Mouse (Mus musculus): ENCODE data around the gene Rab20. TPM values are rescaled to one million over a fixed set of nuclear protein-coding genes. Genes with fewer than 3 reads are reported as not detected.

The Rab20 gene
- polyA plus RNA-seq, 1 experiment from 2014 or later, result 8.7 TPM

DNA sequence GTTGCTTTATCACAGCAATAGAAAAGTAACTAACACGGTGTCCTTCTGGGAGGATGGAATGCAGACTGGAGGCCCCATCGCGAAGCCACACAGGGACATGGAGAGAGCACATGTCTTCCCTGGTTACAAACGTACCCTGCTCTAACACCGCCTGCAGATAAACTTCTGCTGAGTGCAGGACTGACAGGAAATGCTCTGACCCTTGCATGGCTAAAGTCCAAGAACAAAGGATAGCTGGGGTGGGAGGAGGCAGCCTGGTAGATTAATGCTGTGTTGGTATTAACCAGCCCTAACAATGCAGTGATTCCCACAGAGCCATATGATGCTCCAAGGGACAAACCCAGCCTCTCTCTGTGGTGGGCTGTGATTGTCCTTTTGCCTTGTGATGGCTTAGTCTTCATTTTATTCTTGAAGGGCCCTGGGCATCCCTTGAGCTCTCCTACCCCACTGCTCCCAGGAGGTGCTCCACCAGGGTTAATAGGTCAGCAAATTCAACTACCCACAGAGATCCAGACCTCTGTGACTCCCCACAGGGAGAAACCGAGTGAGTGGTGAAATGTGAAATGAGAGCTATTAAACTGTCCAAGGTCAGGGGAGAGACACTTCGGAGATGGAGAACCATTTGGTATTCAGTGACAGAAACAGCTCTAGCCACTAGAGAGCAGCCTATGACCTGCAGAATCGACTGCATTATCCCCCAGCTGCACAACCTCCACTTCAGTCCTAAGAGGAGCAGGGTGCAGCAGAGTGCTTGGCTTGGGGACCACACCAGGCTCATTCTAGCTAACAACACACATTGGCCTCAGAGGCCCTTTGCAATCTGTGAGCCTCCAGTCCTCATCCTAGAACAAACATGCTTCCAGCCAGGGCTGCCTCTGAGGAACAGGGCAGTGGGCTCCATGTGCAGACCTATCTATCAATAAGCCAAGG is 28.1 kb downstream of the Rab20 start:
- H3K4me2 ChIP-seq, result no peak overlapping the region
- H3K4me1 ChIP-seq, result peaks cover 6% of the 10 kb centered on the region; the same call in 1 of the 2 replicates
- peak overlapping the region; percentile 37 for H3K27ac ChIP-seq
- peak; percentile 37; the same call in 1 of the 2 replicates for ATAC-seq (ENCODE audit: insufficient read depth, low FRiP score, low read depth)
- peaks cover 11% of the 10 kb centered on the region; the same call in 1 of the 2 replicates for H3K36me3 ChIP-seq
- WGBS, result 29% methylated on average over 8 of the region's 8 CpGs
- no peak overlapping the region for H3K9ac ChIP-seq
- H3K9me3 ChIP-seq, result no peaks in the 10 kb centered on the region
- H3K4me3 ChIP-seq (replicated peaks), result no peak overlapping the region
- no peaks in the 10 kb centered on the region for H3K27me3 ChIP-seq (replicated peaks)

DNA sequence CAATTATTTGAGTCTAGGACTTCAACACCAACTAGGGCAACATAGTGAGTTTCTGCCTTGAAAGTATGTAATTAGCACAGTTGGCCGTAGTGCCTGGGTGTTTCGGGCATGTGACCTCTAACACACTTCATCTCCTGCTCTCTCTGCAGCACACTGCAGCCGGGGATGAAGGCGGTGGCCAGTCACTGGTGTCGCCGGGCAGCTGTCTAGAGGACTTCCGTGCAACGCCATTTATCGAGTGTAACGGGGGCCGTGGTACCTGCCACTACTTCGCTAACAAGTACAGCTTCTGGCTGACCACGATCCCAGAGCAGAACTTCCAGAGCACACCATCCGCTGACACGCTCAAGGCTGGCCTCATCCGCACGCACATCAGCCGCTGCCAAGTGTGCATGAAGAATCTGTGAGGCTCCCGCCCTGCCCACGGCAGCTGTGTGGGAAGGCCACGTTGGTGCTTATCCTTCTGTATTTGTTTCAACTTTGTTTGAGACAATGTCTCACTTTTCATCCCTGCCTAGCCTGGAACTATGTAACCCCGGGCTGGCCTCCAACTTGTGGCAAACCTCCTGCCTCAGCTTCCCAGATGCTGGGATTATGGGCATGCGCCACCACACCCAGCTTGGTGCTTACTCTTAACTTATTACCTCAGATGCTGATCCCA is 30.5 kb downstream of the Rab20 start:
- peaks cover 27% of the 10 kb centered on the region for H3K36me3 ChIP-seq
- H3K4me3 ChIP-seq (replicated peaks), result no peak overlapping the region
- H3K9ac ChIP-seq, result no peak overlapping the region
- no peak for ATAC-seq (ENCODE audit: insufficient read depth, low FRiP score, low read depth)
- peaks cover 6% of the 10 kb centered on the region; the same call in 1 of the 2 replicates for H3K4me1 ChIP-seq
- H3K9me3 ChIP-seq, result no peaks in the 10 kb centered on the region
- H3K27ac ChIP-seq, result no peak overlapping the region
- no peak overlapping the region for H3K4me2 ChIP-seq
- 89% methylated on average over 23 of the region's 23 CpGs for WGBS
- H3K27me3 ChIP-seq (replicated peaks), result no peaks in the 10 kb centered on the region

DNA sequence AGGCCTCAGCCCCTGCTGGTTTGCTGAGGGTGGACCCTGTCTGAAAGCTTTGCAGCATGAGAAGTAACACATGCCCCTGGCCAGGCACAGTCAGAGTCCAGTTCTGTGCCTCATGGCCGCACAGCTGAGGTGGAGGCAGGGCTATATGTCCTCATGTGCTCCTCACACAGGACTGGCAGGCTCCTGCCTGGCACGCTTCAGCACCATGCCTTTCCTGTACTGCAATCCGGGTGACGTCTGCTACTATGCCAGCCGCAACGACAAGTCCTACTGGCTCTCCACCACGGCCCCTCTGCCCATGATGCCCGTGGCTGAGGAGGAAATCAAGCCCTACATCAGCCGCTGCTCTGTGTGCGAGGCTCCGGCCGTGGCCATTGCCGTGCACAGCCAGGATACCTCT is 32.7 kb downstream of the Rab20 start:
- Histone ChIP-seq H3K36me3 (peaks cover 33% of the 10 kb centered on the region), H3K9ac (no peak overlapping the region), H3K4me3 (replicated peaks) (no peak overlapping the region), H3K4me2 (no peak overlapping the region), H3K27me3 (replicated peaks) (no peaks in the 10 kb centered on the region), H3K4me1 (peaks cover under 1% of the 10 kb centered on the region; the same call in 1 of the 2 replicates), H3K27ac (no peak overlapping the region), H3K9me3 (no peaks in the 10 kb centered on the region)
- WGBS, result 95% methylated on average over 13 of the region's 13 CpGs
- no peak for ATAC-seq (ENCODE audit: insufficient read depth, low FRiP score, low read depth)

DNA sequence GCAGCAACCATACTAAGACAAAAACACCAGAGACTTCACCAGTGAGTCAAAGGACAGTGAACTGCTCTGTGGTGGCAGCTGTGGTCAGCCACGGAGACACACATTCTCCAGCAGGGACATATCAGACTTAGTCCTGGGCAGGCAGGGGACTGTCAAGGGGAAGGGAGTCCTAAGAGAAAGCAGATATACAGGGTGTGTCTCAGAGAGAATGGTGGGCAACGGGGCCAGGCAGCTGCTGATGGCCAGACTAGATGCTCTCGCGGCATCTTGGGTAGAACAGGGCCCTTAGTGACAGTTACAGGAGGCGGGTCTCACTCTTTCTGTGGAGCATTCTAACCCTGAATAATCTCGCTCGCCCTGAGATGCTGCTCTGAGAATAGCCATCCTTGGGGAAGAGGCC is 34.3 kb downstream of the Rab20 start:
- no peak for ATAC-seq (ENCODE audit: insufficient read depth, low FRiP score, low read depth)
- H3K9ac ChIP-seq, result no peak overlapping the region
- no peaks in the 10 kb centered on the region for H3K27me3 ChIP-seq (replicated peaks)
- no peak overlapping the region for H3K4me3 ChIP-seq (replicated peaks)
- H3K4me1 ChIP-seq, result no peaks in the 10 kb centered on the region
- H3K4me2 ChIP-seq, result no peak overlapping the region
- H3K9me3 ChIP-seq, result no peaks in the 10 kb centered on the region
- H3K27ac ChIP-seq, result no peak overlapping the region
- WGBS, result 83% methylated on average over 7 of the region's 7 CpGs
- peaks cover 35% of the 10 kb centered on the region for H3K36me3 ChIP-seq

DNA sequence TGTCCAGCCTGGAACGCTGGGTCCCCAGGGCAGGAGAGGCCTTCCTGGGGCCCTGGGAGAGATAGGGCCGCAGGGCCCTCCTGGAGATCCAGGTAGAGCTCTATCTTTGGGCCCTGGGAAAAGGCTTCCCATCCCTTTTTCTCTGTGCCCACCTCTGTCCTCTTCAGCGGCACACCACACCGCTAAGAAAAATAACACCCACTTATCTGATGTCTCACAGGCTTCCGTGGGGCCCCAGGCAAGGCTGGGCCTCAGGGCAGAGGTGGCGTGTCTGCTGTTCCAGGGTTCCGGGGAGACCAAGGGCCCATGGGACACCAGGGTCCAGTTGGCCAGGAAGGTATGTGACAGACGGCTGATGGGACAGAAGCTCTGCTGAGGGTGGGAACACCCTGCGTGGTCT is 34.9 kb downstream of the Rab20 start:
- Histone ChIP-seq H3K4me3 (replicated peaks) (no peak overlapping the region), H3K27ac (no peak overlapping the region), H3K9me3 (no peaks in the 10 kb centered on the region), H3K9ac (no peak overlapping the region), H3K4me1 (no peaks in the 10 kb centered on the region), H3K4me2 (no peak overlapping the region), H3K27me3 (replicated peaks) (no peaks in the 10 kb centered on the region), H3K36me3 (peaks cover 40% of the 10 kb centered on the region)
- ATAC-seq (ENCODE audit: insufficient read depth, low FRiP score, low read depth), result no peak
- whole genome bisulfite sequencing, result 79% methylated on average over 9 of the region's 9 CpGs

DNA sequence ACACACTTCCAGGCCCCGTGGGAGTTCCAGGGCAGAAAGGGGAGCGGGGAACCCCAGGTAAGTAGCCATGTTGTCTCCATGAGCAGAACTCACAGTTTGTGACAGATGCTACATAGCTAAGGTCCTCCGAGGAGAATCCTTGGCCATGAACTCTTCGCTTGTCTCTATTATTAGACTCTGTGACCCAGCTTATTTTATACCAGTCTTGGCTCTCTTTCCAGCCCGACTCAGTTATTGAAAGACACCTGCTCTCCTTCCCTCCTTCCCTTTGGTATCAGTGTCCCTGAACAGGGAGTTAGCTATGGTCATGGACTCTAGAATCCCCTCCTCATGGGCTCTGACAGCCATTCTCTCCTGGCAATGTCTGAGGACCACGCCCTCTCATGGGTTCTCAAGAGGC is 37.2 kb downstream of the Rab20 start:
- no peaks in the 10 kb centered on the region for H3K27me3 ChIP-seq (replicated peaks)
- no peaks in the 10 kb centered on the region for H3K4me1 ChIP-seq
- 96% methylated on average over 6 of the region's 6 CpGs for WGBS
- peaks cover 40% of the 10 kb centered on the region for H3K36me3 ChIP-seq
- ATAC-seq (ENCODE audit: insufficient read depth, low FRiP score, low read depth), result no peak
- no peak overlapping the region for H3K9ac ChIP-seq
- H3K4me3 ChIP-seq (replicated peaks), result no peak overlapping the region
- no peaks in the 10 kb centered on the region for H3K9me3 ChIP-seq
- no peak overlapping the region for H3K27ac ChIP-seq
- no peak overlapping the region for H3K4me2 ChIP-seq

DNA sequence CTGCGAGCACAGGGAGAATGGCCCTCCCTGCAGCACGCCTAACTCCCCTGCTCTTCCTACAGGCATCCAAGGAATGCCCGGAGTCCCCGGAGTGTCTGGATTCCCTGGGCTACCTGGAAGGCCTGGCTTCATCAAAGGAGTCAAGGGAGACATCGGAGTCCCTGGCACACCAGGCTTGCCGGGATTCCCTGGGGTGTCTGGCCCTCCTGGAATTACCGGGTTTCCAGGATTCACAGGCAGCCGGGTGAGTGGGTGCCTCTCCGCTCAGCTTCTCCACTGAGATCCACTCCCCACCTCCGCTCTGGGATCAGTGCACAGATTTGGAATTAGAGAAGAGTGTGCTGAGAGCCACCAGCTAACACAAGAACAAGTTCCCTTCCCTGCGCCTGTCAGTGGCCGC is 40.6 kb downstream of the Rab20 start:
- Histone ChIP-seq H3K4me1 (no peaks in the 10 kb centered on the region), H3K4me2 (no peak overlapping the region), H3K27me3 (replicated peaks) (no peaks in the 10 kb centered on the region), H3K36me3 (peaks cover 31% of the 10 kb centered on the region), H3K27ac (no peak overlapping the region), H3K4me3 (replicated peaks) (no peak overlapping the region), H3K9me3 (no peaks in the 10 kb centered on the region), H3K9ac (no peak overlapping the region)
- no peak for ATAC-seq (ENCODE audit: insufficient read depth, low FRiP score, low read depth)
- WGBS, result 67% methylated on average over 12 of the region's 12 CpGs

DNA sequence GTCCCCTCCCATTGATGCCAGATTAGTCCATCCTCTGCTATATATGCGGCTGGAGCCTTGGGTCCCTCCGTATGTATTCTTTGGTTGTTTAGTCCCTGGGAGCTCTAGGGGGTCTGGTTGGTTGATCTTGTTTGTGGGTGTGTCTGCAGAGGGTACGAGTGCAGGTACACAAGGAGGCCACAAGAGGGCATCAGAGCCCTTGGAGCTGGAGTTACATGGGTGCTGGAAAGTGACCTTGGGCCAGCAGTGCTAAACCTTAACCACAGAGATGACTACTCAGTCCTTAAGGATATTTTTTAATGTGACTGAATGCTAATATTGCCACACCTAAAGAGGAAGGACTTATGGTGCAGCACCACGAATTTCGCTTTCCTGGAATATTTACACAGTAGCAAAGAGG is 47.8 kb downstream of the Rab20 start:
- WGBS, result 57% methylated on average over 5 of the region's 5 CpGs
- ATAC-seq (ENCODE audit: insufficient read depth, low FRiP score, low read depth), result no peak
- no peaks in the 10 kb centered on the region for H3K9me3 ChIP-seq
- H3K4me3 ChIP-seq (replicated peaks), result no peak overlapping the region
- no peak overlapping the region for H3K27ac ChIP-seq
- H3K36me3 ChIP-seq, result peaks cover 31% of the 10 kb centered on the region
- no peak overlapping the region for H3K9ac ChIP-seq
- H3K4me1 ChIP-seq, result no peaks in the 10 kb centered on the region
- H3K27me3 ChIP-seq (replicated peaks), result no peaks in the 10 kb centered on the region
- H3K4me2 ChIP-seq, result no peak overlapping the region

DNA sequence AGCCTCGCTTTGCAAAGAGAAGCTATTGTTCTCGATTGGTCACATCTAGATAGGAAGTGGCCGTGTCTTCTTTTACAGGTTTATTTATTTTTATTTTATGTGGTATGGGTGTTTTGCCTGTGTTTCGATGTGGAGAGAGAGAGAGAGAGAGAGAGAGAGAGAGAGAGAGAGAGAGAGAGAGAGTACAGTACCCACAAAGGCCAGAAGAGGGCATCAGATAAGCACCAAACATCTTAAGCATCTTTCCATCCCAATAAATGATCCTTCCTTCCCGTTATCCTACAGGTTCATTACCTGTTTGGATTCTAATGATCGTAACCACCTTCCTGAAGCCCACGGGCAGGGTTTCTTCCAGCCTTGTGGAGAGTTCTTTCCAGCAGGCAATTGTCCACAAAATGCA is 55.4 kb downstream of the Rab20 start:
- Histone ChIP-seq H3K4me1 (0 out of 2 replicates have a peak, but pooled peaks cover 3% of the 10 kb centered on the region), H3K9ac (no peak overlapping the region), H3K4me2 (no peak overlapping the region), H3K9me3 (no peaks in the 10 kb centered on the region), H3K4me3 (replicated peaks) (no peak overlapping the region), H3K36me3 (0 out of 2 replicates have a peak, but pooled peaks cover 14% of the 10 kb centered on the region), H3K27ac (no peak overlapping the region), H3K27me3 (replicated peaks) (no peaks in the 10 kb centered on the region)
- 64% methylated on average over 7 of the region's 7 CpGs for WGBS
- no peak for ATAC-seq (ENCODE audit: insufficient read depth, low FRiP score, low read depth)

DNA sequence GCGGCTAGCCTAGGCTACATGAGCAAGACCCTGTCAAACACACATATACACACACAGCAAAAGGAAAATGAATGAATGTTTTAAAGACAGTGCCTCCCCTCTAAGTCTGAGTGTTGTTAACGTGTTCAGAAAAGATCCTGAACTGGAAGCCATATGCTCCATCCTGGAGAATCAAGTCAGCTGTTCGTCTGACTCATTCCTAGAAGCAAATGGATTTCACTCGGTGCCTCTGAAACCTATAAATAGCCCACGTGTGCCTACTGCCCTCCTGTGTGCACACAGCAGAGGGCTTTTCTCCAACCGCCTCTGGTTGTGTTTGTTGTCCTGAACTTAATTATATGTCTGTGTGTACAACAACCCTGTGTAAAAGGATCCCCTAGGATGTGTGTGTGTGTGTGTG is 56.5 kb downstream of the Rab20 start:
- H3K4me2 ChIP-seq, result no peak overlapping the region
- ATAC-seq (ENCODE audit: insufficient read depth, low FRiP score, low read depth), result no peak
- WGBS, result 76% methylated on average over 6 of the region's 6 CpGs
- 0 out of 2 replicates have a peak, but pooled peaks cover 14% of the 10 kb centered on the region for H3K36me3 ChIP-seq
- H3K27ac ChIP-seq, result no peak overlapping the region
- H3K4me3 ChIP-seq (replicated peaks), result no peak overlapping the region
- no peaks in the 10 kb centered on the region for H3K27me3 ChIP-seq (replicated peaks)
- no peak overlapping the region for H3K9ac ChIP-seq
- H3K9me3 ChIP-seq, result no peaks in the 10 kb centered on the region
- 0 out of 2 replicates have a peak, but pooled peaks cover 3% of the 10 kb centered on the region for H3K4me1 ChIP-seq

DNA sequence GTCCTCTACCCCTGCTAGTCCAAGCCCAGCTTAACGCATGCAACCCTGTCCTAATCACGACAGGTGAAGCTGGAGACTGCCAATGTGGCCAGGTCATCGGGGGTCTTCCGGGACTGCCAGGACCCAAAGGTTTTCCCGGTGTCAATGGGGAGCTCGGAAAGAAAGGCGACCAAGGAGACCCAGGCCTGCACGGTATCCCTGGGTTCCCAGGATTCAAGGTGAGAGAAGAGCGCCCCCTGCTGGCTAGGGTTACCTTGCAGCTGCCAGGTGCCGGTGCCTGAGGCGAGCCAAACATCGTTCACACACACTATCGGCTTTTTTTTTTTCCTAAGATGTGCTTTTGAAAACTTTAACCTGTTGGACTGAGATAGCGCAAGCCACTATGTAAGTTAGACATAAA is 57.4 kb downstream of the Rab20 start:
- no peaks in the 10 kb centered on the region for H3K9me3 ChIP-seq
- peaks cover 11% of the 10 kb centered on the region; the same call in 1 of the 2 replicates for H3K36me3 ChIP-seq
- ATAC-seq (ENCODE audit: insufficient read depth, low FRiP score, low read depth), result no peak

DNA sequence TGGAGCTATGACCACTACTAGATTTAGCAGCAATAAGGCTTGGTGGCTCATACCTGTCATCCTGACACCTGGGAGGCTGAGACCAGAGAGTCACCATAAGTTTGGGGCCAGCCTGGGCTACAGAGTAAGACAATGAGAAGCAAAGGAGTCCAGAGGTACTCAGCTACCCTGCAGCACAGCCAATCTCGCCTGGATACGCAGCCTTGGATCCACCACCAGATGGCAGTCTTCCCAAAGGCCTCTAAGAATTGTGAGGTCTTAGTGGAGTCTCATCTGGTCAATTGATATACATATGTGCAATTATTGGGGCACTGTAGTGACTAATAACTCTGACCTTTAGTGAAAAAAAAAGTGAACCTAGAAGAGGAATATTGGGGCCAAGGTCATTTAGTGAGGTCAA is 58.9 kb downstream of the Rab20 start:
- Histone ChIP-seq H3K27ac (no peak overlapping the region), H3K36me3 (peaks cover 18% of the 10 kb centered on the region; the same call in 1 of the 2 replicates), H3K4me2 (no peak overlapping the region), H3K9ac (no peak overlapping the region), H3K4me1 (0 out of 2 replicates have a peak, but pooled peaks cover 3% of the 10 kb centered on the region), H3K27me3 (replicated peaks) (no peaks in the 10 kb centered on the region), H3K9me3 (no peaks in the 10 kb centered on the region), H3K4me3 (replicated peaks) (no peak overlapping the region)
- no peak for ATAC-seq (ENCODE audit: insufficient read depth, low FRiP score, low read depth)
- WGBS, result 14% methylated on average over 2 of the region's 2 CpGs

More for the DNA sequence above, 57.4 kb downstream of the Rab20 start:
- Histone ChIP-seq H3K4me1 (0 out of 2 replicates have a peak, but pooled peaks cover 3% of the 10 kb centered on the region), H3K4me2 (no peak overlapping the region), H3K27me3 (replicated peaks) (no peaks in the 10 kb centered on the region), H3K4me3 (replicated peaks) (no peak overlapping the region), H3K27ac (no peak overlapping the region), H3K9ac (no peak overlapping the region)
- WGBS, result 55% methylated on average over 14 of the region's 14 CpGs
